Mouse (Mus musculus): ENCODE results near the gene Ncoa4. TPM values are rescaled to one million over a fixed set of nuclear protein-coding genes. Genes with fewer than 3 reads are reported as not detected.
"Not testable (repeated sequence)": the region's sequence is repeated elsewhere in the genome, so short reads cannot be mapped to it uniquely, and the experiment has no call there.

Gene Ncoa4
- polyA plus RNA-seq, 1 experiment from 2014 or later = 150 TPM

DNA sequence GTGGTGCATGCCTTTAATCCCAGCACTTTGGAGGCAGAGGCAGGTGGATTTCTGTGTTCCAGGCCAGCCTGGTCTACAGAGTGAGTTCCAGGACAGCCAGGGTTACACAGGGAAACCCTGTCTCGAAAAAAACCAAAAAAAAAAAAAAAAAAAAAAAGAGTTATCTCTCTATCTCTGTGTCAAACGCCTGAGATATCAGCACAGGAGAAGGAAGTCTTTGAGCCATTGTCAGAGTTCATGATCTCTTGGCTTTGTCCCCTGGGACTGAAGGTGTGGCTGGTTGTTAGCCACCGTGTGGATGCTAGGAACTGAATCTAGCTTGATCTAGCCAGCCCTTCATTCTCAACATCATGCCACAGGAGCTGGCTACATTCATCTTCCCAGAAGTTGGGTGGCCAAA, 23.2 kb upstream of the Ncoa4 start:
- H3K27me3 ChIP-seq (ENCODE audit: control insufficient read depth, insufficient read depth, low read length); H3K4me3 ChIP-seq (replicated peaks; ENCODE audit: low read length); ATAC-seq (ENCODE audit: insufficient read depth, low FRiP score); H3K4me1 ChIP-seq (ENCODE audit: control insufficient read depth, insufficient read depth, low read length); H3K27ac ChIP-seq (ENCODE audit: low read length); H3K9me3 ChIP-seq (replicated peaks; ENCODE audit: control insufficient read depth, low read length); H3K4me2 ChIP-seq (ENCODE audit: low read depth, low read length); H3K36me3 ChIP-seq (ENCODE audit: control insufficient read depth, insufficient read depth, low read length); H3K9ac ChIP-seq (ENCODE audit: low read length): not testable (repeated sequence)
- 48% methylated on average over 3 of the region's 3 CpGs for WGBS

DNA sequence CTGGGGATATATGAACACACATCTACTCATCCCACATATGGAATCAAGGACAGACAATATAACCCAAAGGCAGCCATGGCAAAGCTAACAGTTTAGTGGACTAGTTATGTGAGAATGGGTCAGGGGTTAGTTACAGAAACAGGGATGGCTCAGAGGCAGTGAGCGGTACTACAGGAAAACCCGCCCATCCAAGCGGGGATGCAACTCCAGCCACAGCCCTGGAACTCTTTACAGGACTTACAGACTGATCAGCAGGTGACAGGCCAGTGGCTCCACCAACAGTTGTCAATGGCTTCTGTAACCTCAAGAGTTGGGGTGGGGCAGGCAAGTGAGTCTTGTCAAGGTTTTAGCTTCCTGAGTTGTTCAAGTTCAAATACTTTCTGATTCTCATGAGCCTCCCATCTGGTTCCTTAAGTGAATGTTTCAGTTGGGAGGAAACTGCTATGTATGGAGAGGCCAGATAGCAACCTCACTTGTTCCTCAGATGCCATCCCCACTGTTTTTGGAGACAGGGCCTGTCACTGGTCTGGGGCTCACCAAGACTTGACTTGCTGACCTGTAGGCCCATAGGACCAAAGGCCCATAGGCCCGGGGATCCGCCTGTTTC, 19.2 kb upstream of the Ncoa4 start:
- Histone ChIP-seq H3K4me3 (replicated peaks; ENCODE audit: low read length) (no peak overlapping the region), H3K9me3 (replicated peaks; ENCODE audit: control insufficient read depth, low read length) (no peaks in the 10 kb centered on the region), H3K9ac (ENCODE audit: low read length) (no peak overlapping the region), H3K4me2 (ENCODE audit: low read depth, low read length) (no peak overlapping the region), H3K27me3 (ENCODE audit: control insufficient read depth, insufficient read depth, low read length) (no peaks in the 10 kb centered on the region), H3K36me3 (ENCODE audit: control insufficient read depth, insufficient read depth, low read length) (no peaks in the 10 kb centered on the region), H3K27ac (ENCODE audit: low read length) (no peak overlapping the region), H3K4me1 (ENCODE audit: control insufficient read depth, insufficient read depth, low read length) (no peaks in the 10 kb centered on the region)
- ATAC-seq (ENCODE audit: insufficient read depth, low FRiP score) = no peak
- 81% methylated on average over 5 of the region's 5 CpGs for WGBS

DNA sequence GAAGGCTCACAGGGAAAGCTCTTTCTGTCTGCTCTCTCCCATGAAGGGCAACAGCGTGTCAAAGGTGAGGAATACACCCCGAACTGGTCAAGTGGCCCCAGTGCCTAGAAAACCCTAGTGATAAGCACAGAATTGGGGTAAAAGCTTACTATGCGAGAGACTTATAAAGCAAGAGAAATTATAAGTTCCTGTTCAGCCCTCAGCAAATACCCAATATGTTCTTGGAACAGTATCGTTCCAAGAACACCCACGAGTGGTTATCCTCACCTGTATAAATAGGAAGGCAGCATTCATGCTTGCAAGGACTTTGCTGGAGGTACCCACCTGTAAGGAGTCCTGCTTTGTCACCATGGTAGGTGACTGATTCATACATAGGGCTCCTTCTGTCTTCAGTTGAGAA, 17.9 kb upstream of the Ncoa4 start, which contains the start of gene Msmb:
Gene Msmb, plus strand, starts transcription at position 301 of the 400 bp plus-strand sequence.
- Histone ChIP-seq H3K36me3 (ENCODE audit: control insufficient read depth, insufficient read depth, low read length) (no peaks in the 10 kb centered on the region), H3K27me3 (ENCODE audit: control insufficient read depth, insufficient read depth, low read length) (no peaks in the 10 kb centered on the region), H3K4me2 (ENCODE audit: low read depth, low read length) (no peak within 1 kb of the TSS), H3K4me3 (replicated peaks; ENCODE audit: low read length) (no peak within 1 kb of the TSS), H3K9ac (ENCODE audit: low read length) (no peak within 1 kb of the TSS), H3K9me3 (replicated peaks; ENCODE audit: control insufficient read depth, low read length) (no peaks in the 10 kb centered on the region), H3K27ac (ENCODE audit: low read length) (no peak within 1 kb of the TSS), H3K4me1 (ENCODE audit: control insufficient read depth, insufficient read depth, low read length) (no peaks in the 10 kb centered on the region)
- 81% methylated on average over 5 of the region's 5 CpGs for WGBS
- ATAC-seq (ENCODE audit: insufficient read depth, low FRiP score) = no peak

DNA sequence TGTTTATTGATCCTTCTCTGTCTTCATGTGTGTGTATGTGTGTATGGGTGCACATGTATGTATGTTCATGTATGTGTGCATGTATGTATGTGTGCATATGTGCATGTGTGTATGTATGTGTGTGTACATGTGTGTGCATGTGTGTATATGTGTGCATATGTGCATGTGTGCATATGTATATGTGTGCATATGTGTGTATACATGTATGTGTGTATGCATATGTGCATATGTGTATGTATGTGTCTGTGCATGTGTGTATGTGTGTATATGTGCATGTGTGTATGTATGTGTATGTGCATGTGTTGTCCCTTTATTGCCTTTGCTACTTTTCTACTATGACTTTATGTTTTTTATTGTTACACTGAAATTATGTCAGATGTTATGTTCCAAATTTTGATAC, 14.9 kb upstream of the Ncoa4 start:
- no peaks in the 10 kb centered on the region for H3K4me1 ChIP-seq (ENCODE audit: control insufficient read depth, insufficient read depth, low read length)
- no peaks in the 10 kb centered on the region for H3K27me3 ChIP-seq (ENCODE audit: control insufficient read depth, insufficient read depth, low read length)
- no peaks in the 10 kb centered on the region for H3K36me3 ChIP-seq (ENCODE audit: control insufficient read depth, insufficient read depth, low read length)
- H3K9me3 ChIP-seq (replicated peaks; ENCODE audit: control insufficient read depth, low read length) = no peaks in the 10 kb centered on the region; the same call in 1 of the 2 replicates
- no peak for ATAC-seq (ENCODE audit: insufficient read depth, low FRiP score)
- H3K4me2 ChIP-seq (ENCODE audit: low read depth, low read length) = no peak overlapping the region
- no peak overlapping the region for H3K4me3 ChIP-seq (replicated peaks; ENCODE audit: low read length)
- no peak overlapping the region for H3K9ac ChIP-seq (ENCODE audit: low read length)
- no peak overlapping the region for H3K27ac ChIP-seq (ENCODE audit: low read length)

DNA sequence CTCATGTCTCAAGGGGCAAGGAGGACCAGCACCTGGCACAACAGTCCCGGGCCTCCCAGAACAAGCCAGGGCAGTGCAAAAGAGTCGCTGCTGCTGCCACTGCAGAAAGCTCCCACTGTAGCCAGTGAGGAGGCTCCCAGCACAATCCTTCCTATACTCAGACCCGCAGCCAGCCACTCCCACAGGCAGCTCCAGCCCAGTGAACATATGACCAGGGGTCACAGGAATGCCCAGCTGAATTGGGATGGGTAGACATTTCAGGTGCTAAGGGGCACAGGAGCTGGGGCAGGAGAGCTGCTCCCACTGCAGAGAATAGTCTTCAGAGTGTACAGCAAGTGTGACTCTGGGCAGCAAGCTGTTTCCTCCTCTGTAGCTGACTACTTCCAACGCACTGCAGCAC, 14.3 kb upstream of the Ncoa4 start:
- no peak overlapping the region for H3K4me3 ChIP-seq (replicated peaks; ENCODE audit: low read length)
- no peak overlapping the region for H3K27ac ChIP-seq (ENCODE audit: low read length)
- no peak for ATAC-seq (ENCODE audit: insufficient read depth, low FRiP score)
- H3K36me3 ChIP-seq (ENCODE audit: control insufficient read depth, insufficient read depth, low read length) = no peaks in the 10 kb centered on the region
- H3K27me3 ChIP-seq (ENCODE audit: control insufficient read depth, insufficient read depth, low read length) = no peaks in the 10 kb centered on the region
- H3K9ac ChIP-seq (ENCODE audit: low read length) = no peak overlapping the region
- H3K4me1 ChIP-seq (ENCODE audit: control insufficient read depth, insufficient read depth, low read length) = no peaks in the 10 kb centered on the region
- no peak overlapping the region for H3K4me2 ChIP-seq (ENCODE audit: low read depth, low read length)
- no peaks in the 10 kb centered on the region; the same call in 1 of the 2 replicates for H3K9me3 ChIP-seq (replicated peaks; ENCODE audit: control insufficient read depth, low read length)
- 72% methylated on average over 4 of the region's 4 CpGs for WGBS

DNA sequence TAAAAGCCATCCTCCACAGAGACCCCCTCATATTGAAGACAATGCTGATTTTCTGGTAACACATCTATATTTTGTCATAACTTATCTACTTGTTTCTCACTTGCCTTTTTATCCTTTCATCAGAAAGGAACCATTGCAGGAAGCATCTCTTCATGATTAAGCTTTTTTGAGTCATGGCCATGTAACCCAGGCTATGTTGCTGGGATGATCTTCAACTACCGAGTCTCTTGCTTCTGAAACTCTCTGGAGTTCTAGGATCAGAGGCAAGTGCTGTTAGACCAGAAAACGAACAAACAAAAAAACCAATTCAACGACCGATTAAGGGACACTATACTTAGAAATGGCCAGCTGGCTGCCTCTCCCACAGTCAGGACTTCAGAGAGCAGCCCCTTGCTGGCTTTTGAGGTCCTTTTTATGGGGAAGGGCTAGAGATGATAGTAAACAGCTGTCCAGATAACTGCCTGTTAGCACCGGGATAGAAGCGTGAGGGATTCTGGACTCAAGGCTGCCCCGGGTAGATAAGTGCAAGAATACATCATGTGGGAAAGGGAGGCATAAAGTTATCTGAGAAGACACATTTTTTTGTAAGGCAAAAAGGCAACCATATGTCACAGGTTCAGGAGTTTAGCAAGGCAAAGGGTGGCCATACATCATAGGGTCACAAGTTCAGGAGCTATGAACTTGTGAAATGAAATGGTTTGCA, 13.7 kb upstream of the Ncoa4 start:
- Histone ChIP-seq H3K27me3 (ENCODE audit: control insufficient read depth, insufficient read depth, low read length) (no peaks in the 10 kb centered on the region), H3K4me2 (ENCODE audit: low read depth, low read length) (no peak overlapping the region), H3K4me1 (ENCODE audit: control insufficient read depth, insufficient read depth, low read length) (no peaks in the 10 kb centered on the region), H3K4me3 (replicated peaks; ENCODE audit: low read length) (no peak overlapping the region), H3K27ac (ENCODE audit: low read length) (no peak overlapping the region), H3K9me3 (replicated peaks; ENCODE audit: control insufficient read depth, low read length) (no peaks in the 10 kb centered on the region; the same call in 1 of the 2 replicates), H3K36me3 (ENCODE audit: control insufficient read depth, insufficient read depth, low read length) (no peaks in the 10 kb centered on the region), H3K9ac (ENCODE audit: low read length) (no peak overlapping the region)
- no peak for ATAC-seq (ENCODE audit: insufficient read depth, low FRiP score)
- whole genome bisulfite sequencing = 67% methylated on average over 7 of the region's 7 CpGs

DNA sequence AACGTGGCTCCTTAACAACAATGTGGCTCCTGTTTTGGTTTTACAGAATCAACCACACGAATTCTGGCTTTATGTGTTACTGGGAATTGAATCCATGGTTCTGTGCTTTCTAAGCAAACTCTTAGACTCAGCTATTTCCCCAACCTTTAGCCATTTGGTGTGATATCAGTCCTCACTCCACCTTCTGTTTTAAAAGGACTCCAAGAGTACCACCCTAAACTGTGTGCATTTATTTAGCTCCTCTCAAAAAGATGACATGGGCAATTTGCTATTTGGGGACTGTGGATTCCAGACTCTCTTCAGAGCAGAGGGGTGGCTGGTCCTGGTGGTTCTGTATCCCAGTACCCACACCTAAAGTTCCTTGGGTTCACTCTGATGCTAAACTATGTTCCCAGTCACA, 13.1 kb upstream of the Ncoa4 start:
- no peaks in the 10 kb centered on the region; the same call in 1 of the 2 replicates for H3K9me3 ChIP-seq (replicated peaks; ENCODE audit: control insufficient read depth, low read length)
- no peak for ATAC-seq (ENCODE audit: insufficient read depth, low FRiP score)
- H3K27ac ChIP-seq (ENCODE audit: low read length) = no peak overlapping the region
- H3K27me3 ChIP-seq (ENCODE audit: control insufficient read depth, insufficient read depth, low read length) = no peaks in the 10 kb centered on the region
- no peak overlapping the region for H3K4me2 ChIP-seq (ENCODE audit: low read depth, low read length)
- H3K36me3 ChIP-seq (ENCODE audit: control insufficient read depth, insufficient read depth, low read length) = no peaks in the 10 kb centered on the region
- H3K9ac ChIP-seq (ENCODE audit: low read length) = no peak overlapping the region
- 50% methylated on average over 2 of the region's 2 CpGs for WGBS
- H3K4me3 ChIP-seq (replicated peaks; ENCODE audit: low read length) = no peak overlapping the region
- H3K4me1 ChIP-seq (ENCODE audit: control insufficient read depth, insufficient read depth, low read length) = no peaks in the 10 kb centered on the region

DNA sequence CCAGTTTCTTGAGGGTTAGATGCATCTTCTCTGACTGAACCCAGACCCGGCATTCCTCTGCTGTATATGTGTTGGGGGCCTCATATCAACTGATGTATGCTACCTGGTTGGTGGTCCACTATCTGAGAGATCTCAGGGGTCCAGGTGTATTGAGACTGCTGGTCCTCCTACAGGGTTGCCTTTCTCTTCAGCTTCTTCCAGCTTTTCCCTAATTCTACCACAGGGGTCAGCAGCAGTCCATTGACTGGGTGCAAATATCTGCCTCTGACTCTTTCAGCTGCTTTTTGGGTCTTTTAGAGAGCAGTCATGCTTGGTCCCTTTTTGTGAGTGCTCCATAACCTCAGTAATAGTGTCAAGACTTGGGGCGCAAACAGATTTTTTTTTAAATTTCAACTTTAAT, 8.8 kb upstream of the Ncoa4 start:
- no peaks in the 10 kb centered on the region; the same call in 1 of the 2 replicates for H3K9me3 ChIP-seq (replicated peaks; ENCODE audit: control insufficient read depth, low read length)
- H3K27me3 ChIP-seq (ENCODE audit: control insufficient read depth, insufficient read depth, low read length) = no peaks in the 10 kb centered on the region
- H3K4me3 ChIP-seq (replicated peaks; ENCODE audit: low read length) = no peak overlapping the region
- no peak overlapping the region for H3K9ac ChIP-seq (ENCODE audit: low read length)
- H3K4me2 ChIP-seq (ENCODE audit: low read depth, low read length) = no peak overlapping the region
- no peak for ATAC-seq (ENCODE audit: insufficient read depth, low FRiP score)
- H3K4me1 ChIP-seq (ENCODE audit: control insufficient read depth, insufficient read depth, low read length) = no peaks in the 10 kb centered on the region
- WGBS = 93% methylated on average over 2 of the region's 2 CpGs
- H3K27ac ChIP-seq (ENCODE audit: low read length) = no peak overlapping the region
- no peaks in the 10 kb centered on the region for H3K36me3 ChIP-seq (ENCODE audit: control insufficient read depth, insufficient read depth, low read length)

DNA sequence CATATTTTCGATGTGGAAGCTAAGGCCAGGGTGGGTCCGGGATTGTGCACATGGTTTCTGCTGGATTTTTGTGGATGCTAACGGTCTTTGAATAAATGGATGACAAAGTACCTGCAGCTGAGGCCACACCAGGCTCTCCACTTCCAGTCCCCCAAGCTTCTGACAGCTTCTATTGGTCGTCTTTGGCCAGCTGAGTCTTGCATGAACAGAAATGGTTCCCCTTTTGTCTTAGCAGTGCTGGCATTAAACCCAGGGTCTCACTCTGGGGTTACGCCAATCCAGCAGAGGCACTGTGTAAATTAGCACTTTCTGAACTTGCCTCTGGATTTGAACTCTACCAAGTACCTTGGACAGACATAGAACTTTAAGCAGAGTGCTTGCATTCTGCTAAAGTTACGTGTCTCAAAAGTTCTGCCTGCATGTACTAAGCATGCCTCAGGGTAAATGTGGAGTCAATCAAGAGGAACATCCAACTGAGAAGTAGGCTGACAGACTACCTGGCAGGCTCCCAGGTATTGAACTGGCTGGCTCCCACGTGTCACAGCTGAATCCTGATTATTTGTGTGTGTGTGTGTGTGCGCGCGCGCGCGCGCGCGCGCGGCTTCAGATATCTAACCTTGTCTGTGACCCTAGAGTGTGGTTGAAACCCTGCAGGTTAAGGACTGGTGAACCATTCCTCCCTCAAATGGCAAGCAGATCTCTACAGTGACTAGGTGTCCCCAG, 7.3 kb upstream of the Ncoa4 start:
- no peak overlapping the region for H3K27ac ChIP-seq (ENCODE audit: low read length)
- ATAC-seq (ENCODE audit: insufficient read depth, low FRiP score) = no peak
- no peak overlapping the region for H3K9ac ChIP-seq (ENCODE audit: low read length)
- no peaks in the 10 kb centered on the region for H3K36me3 ChIP-seq (ENCODE audit: control insufficient read depth, insufficient read depth, low read length)
- H3K9me3 ChIP-seq (replicated peaks; ENCODE audit: control insufficient read depth, low read length) = no peaks in the 10 kb centered on the region; the same call in 1 of the 2 replicates
- no peaks in the 10 kb centered on the region for H3K27me3 ChIP-seq (ENCODE audit: control insufficient read depth, insufficient read depth, low read length)
- WGBS = 89% methylated on average over 18 of the region's 18 CpGs
- no peak overlapping the region for H3K4me3 ChIP-seq (replicated peaks; ENCODE audit: low read length)
- H3K4me2 ChIP-seq (ENCODE audit: low read depth, low read length) = no peak overlapping the region
- H3K4me1 ChIP-seq (ENCODE audit: control insufficient read depth, insufficient read depth, low read length) = no peaks in the 10 kb centered on the region

All from stomach, embryonic 16.5 days (tissue).